Mouse (Mus musculus): ENCODE measurements around the gene Col4a1.

Gene Col4a1

GRCm38 (mm10) chr8:11249541-11250058 is 63.0 kb downstream of the Col4a1 start:
- in situ Hi-C loops (cut with MboI; ENCODE audit: low sequenced_read_pairs) = loop anchor here (10.0 kb wide), 1 partner anchor 145 kb away; no protein-coding TSS in a partner anchor

- in situ Hi-C loops (cut with MboI; ENCODE audit: low sequenced_read_pairs) = no loop called here
These were observed 63.9 kb downstream of the Col4a1 start for GRCm38 (mm10) chr8:11248712-11249111.

DNA sequence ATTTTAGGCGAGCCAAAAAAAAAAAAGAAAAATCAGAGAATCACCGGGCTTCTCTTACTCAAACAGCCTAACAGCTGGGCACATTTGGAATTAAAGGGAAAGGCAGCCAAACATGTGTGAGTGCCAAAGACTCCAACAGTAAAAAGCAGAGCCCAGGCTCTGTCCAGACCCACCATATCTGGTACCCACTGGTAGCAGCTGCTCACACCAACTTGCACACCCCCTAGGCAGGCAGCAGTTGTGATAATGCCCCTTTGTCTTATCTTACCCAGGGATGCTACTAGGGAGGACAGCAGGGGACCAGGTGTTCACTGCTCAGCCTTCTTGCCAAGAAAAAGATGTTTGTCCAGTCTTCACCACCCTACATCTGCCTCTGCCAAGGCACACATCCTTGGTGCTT is 71.1 kb downstream of the Col4a1 start:
- in situ Hi-C loops (cut with MboI; ENCODE audit: low sequenced_read_pairs) = no loop called here

DNA sequence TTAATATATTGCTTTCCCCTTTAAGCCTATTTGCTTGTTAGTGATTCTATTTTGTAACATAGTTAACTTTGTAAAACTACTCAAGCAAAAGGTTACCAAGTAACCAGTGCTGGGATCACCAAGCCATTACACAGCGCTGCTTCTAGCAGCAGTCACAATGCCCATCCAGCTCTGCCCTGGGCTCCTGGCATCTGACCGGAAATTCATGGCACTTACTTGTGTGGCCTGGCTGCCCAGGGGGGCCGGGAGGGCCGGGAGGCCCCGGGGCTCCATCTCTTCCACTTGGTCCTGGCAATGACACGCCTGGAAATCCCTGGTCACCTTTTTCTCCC is 77.8 kb downstream of the Col4a1 start:
- in situ Hi-C loops (cut with MboI; ENCODE audit: low sequenced_read_pairs) = no loop called here

DNA sequence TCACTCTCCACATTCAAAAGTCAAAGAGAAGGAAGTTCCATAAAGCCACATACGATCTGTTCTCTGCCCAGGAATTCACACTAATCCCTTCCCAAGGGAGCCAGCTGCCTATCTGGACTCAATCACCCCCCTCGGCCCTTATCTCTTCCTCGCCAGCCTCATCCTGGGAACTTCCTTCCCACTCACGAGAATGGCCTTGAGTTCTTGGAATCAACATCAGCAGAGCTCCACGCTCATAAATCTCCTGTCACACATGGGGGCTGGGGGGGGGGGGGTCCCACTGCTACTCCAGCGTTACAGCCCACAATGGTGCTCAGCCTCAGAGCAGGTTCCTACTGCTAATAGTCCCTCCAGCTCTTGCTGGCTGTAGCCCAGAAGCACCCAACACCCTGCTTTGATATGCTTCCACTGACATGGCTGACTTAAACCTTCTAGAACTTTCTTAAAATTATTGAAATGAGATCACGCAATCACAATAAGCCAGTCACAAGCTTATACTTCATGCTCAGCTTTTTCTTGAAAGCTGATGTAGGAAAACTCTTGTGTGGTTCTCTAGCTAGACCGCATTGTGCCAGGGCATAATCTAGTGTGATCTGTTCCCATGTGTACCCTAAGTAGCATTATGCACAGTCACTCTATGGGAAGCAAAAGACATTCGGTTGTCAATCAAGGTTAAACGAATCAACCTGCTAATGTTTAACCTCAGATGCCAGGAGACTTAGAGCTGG is 78.3 kb downstream of the Col4a1 start:
- in situ Hi-C loops (cut with MboI; ENCODE audit: low sequenced_read_pairs) = no loop called here

DNA sequence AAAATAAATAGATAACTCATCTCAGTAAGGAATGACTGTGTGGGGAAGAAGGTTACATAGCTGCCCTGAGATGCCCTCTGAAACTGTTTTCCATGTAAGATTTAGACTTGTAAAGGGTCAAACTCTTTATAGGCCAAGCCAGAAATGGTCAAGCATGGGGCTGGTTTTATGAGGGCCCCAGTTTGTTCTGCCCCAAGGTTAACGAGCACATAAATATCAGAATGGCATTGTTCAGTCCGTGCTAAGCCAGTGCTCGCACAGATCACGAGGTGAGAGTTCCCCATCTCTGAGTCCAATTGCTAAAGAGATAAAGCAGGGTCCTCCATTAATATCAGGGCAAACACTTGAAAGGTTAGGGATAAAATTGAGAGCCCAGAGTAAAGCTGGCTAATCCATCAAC is 79.6 kb downstream of the Col4a1 start:
- in situ Hi-C loops (cut with MboI; ENCODE audit: low sequenced_read_pairs) = no loop called here

DNA sequence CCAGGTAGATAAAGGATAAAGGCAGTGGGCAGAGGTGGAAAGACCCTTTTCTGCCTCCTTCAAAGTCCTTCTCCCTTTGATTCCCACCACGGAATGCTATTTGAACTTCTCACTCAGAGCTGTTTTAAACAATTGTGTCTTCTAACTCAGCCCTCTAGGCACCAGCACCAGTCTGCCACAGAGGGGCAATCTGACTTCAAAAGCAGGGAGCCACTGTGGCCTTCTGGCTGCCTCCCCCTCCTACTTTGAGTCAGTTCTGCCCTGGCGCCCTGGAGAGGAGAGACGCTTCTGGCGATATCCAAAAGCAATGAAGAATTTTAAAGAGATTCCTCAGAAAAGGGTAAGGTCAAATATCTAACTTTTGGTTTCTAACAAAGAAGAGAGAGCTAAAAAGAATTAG is 82.3 kb downstream of the Col4a1 start:
- in situ Hi-C loops (cut with MboI; ENCODE audit: low sequenced_read_pairs) = no loop called here

GRCm38 (mm10) chr8:11227421-11227820 is 85.2 kb downstream of the Col4a1 start:
- in situ Hi-C loops (cut with MboI; ENCODE audit: low sequenced_read_pairs) = no loop called here

- in situ Hi-C loops (cut with MboI; ENCODE audit: low sequenced_read_pairs) = no loop called here
These were observed 86.8 kb downstream of the Col4a1 start for GRCm38 (mm10) chr8:11225577-11226434.

GRCm38 (mm10) chr8:11224178-11224577 is 88.4 kb downstream of the Col4a1 start:
- in situ Hi-C loops (cut with MboI; ENCODE audit: low sequenced_read_pairs) = no loop called here

- in situ Hi-C loops (cut with MboI; ENCODE audit: low sequenced_read_pairs) = no loop called here
These were observed 91.3 kb downstream of the Col4a1 start for GRCm38 (mm10) chr8:11221353-11221752.

- in situ Hi-C loops (cut with MboI; ENCODE audit: low sequenced_read_pairs) = no loop called here
These were observed 93.3 kb downstream of the Col4a1 start for GRCm38 (mm10) chr8:11219282-11219681.

GRCm38 (mm10) chr8:11215231-11215630 is 97.4 kb downstream of the Col4a1 start:
- in situ Hi-C loops (cut with MboI; ENCODE audit: low sequenced_read_pairs) = no loop called here

GRCm38 (mm10) chr8:11206509-11206908 is 106.1 kb downstream of the Col4a1 start:
- in situ Hi-C loops (cut with MboI; ENCODE audit: low sequenced_read_pairs) = no loop called here

DNA sequence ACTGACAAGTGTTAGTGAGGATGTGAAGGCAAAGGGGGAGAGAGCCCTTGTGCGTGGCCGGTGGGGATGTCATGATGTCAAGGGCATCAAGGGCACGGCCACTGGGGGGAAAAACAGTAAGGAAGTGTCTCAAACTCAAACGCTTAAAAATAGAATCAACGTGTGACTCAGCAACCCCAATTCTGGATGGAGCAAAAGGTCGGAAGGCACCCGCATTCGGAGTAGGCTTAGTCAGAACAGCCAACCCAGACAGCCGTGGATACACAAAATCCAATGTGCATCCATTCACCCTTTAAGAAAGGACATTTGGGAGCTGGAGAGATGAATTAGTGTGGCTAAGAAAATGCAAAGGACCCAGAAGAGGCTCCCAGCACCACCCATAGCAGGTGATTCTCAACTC is 107.1 kb downstream of the Col4a1 start:
- in situ Hi-C loops (cut with MboI; ENCODE audit: low sequenced_read_pairs) = no loop called here

- in situ Hi-C loops (cut with MboI; ENCODE audit: low sequenced_read_pairs) = no loop called here
These were observed 109.1 kb downstream of the Col4a1 start for GRCm38 (mm10) chr8:11203260-11204110.

DNA sequence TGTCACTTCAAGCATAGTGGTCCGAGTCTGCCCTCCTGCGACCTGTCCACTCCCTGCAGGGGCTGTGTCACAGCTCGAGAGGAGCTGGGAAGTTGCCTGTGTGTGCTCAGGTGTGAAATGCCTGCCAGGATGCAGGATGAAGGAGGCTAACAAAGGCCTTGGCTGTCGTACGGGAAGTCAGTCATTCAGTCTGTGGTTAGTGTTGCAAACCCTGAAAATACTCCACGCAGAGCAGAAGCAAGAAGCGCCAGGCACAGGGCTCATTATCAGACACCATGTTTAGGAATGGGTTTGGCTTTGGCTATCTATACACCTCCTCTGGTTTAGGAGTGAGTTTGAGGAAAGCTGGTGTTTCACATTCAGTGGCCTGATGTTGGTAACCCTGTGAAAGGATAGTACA is 114.0 kb downstream of the Col4a1 start:
- in situ Hi-C loops (cut with MboI; ENCODE audit: low sequenced_read_pairs) = loop anchor here (25.0 kb wide), 1 partner anchor 761 kb away; no protein-coding TSS in a partner anchor

- in situ Hi-C loops (cut with MboI; ENCODE audit: low sequenced_read_pairs) = loop anchor here (25.0 kb wide), 1 partner anchor 761 kb away; no protein-coding TSS in a partner anchor
These were observed 114.6 kb downstream of the Col4a1 start for GRCm38 (mm10) chr8:11197988-11198387.

DNA sequence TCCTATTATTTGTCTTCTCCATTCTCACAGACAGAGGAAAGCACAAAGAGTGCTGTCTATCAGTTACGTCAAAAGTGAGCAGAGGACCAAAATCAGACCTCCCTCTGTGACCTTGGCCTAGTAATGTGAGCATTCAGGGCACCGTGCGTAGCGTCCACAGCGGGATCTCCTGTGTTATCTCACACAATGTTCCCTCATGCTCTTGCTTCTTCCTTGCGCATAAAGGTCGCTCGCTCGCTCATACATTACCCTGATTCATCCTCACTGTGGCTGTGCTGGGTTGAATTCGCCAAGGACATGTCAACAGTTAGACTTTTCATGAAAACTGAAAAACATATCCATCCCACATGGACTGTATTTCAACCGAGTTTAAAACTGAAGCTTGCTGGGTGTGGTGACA is 115.4 kb downstream of the Col4a1 start:
- in situ Hi-C loops (cut with MboI; ENCODE audit: low sequenced_read_pairs) = loop anchor here (25.0 kb wide), 1 partner anchor 760 kb away; no protein-coding TSS in a partner anchor

GRCm38 (mm10) chr8:11192719-11193324 is 119.8 kb downstream of the Col4a1 start:
- in situ Hi-C loops (cut with MboI; ENCODE audit: low sequenced_read_pairs) = loop anchor here (25.0 kb wide), 1 partner anchor 756 kb away; no protein-coding TSS in a partner anchor

All from CH12F3 (cell line).